Mouse (Mus musculus): ENCODE measurements around the gene Asb7. TPM values are rescaled to one million over a fixed set of nuclear protein-coding genes. Genes with fewer than 3 reads are reported as not detected.

Gene Asb7
- polyA plus RNA-seq, 1 experiment from 2014 or later: 6.1 TPM

GRCm38 (mm10) chr7:66649181-66649580 lies 40.2 kb downstream of the Asb7 start:
- ATAC-seq (no peak), DNase-seq (ENCODE audit: low spot score) (no peak)
- H3K27ac ChIP-seq (ENCODE audit: low read length): no peak overlapping the region
- 0 out of 2 replicates have a peak, but pooled peaks cover 3% of the 10 kb centered on the region for H3K36me3 ChIP-seq (ENCODE audit: insufficient read depth, low read length)
- 66% methylated on average over 2 of the region's 2 CpGs for WGBS
- no peaks in the 10 kb centered on the region for H3K9me3 ChIP-seq (ENCODE audit: low read length)
- no peak overlapping the region for H3K4me3 ChIP-seq (ENCODE audit: low read depth, low read length)
- no peak overlapping the region for H3K9ac ChIP-seq (replicated peaks; ENCODE audit: low read depth)
- no peaks in the 10 kb centered on the region for H3K27me3 ChIP-seq (replicated peaks; ENCODE audit: insufficient read depth, low read length)
- no peaks in the 10 kb centered on the region for H3K4me1 ChIP-seq (ENCODE audit: insufficient read depth, low read depth, low read length)
- no peak overlapping the region for H3K4me2 ChIP-seq (replicated peaks; ENCODE audit: low read depth, low read length)
- no peak for TF ChIP-seq CTCF (IDR thresholded peaks at IDR 0.05)
- TF ChIP-seq EP300 (IDR thresholded peaks at IDR 0.05): no peak

DNA sequence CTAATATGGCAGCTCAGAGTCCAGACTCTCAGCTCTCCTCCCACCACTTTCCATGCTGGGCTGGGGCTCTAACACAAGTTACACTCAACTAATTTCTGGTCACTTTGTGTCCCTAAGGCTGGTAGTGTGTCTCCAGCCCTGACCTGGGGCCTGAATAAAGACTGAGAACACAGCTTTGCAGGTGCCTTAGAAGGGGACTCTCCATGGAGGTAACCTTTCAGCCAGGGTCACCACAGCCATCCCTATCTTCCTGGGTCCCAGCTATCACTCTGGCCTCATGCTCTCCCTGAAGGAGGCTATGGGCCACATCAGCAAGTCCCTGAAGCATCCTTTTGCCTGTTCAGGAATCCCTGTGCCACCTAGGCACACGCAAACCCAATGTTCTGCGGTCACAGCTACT lies 43.7 kb downstream of the Asb7 start:
- Histone ChIP-seq H3K36me3 (ENCODE audit: insufficient read depth, low read length) (0 out of 2 replicates have a peak, but pooled peaks cover 3% of the 10 kb centered on the region), H3K27me3 (replicated peaks; ENCODE audit: insufficient read depth, low read length) (no peaks in the 10 kb centered on the region), H3K4me2 (replicated peaks; ENCODE audit: low read depth, low read length) (no peak overlapping the region), H3K4me1 (ENCODE audit: insufficient read depth, low read depth, low read length) (no peaks in the 10 kb centered on the region), H3K27ac (ENCODE audit: low read length) (no peak overlapping the region), H3K9me3 (ENCODE audit: low read length) (no peaks in the 10 kb centered on the region), H3K4me3 (ENCODE audit: low read depth, low read length) (no peak overlapping the region), H3K9ac (replicated peaks; ENCODE audit: low read depth) (no peak overlapping the region)
- no peak for ATAC-seq
- no peak for DNase-seq (ENCODE audit: low spot score)
- 100% methylated on average over 2 of the region's 2 CpGs for WGBS
- no peak for TF ChIP-seq EP300 (IDR thresholded peaks at IDR 0.05)
- TF ChIP-seq CTCF (IDR thresholded peaks at IDR 0.05): no peak

GRCm38 (mm10) chr7:66633351-66633750 lies 56.0 kb downstream of the Asb7 start:
- H3K4me1 ChIP-seq (ENCODE audit: insufficient read depth, low read depth, low read length): no peaks in the 10 kb centered on the region
- H3K9me3 ChIP-seq (ENCODE audit: low read length): no peaks in the 10 kb centered on the region
- ATAC-seq (no peak; the same call in 1 of the 2 replicates), DNase-seq (ENCODE audit: low spot score) (peak; percentile 10)
- H3K36me3 ChIP-seq (ENCODE audit: insufficient read depth, low read length): no peaks in the 10 kb centered on the region
- no peak overlapping the region for H3K4me3 ChIP-seq (ENCODE audit: low read depth, low read length)
- H3K27me3 ChIP-seq (replicated peaks; ENCODE audit: insufficient read depth, low read length): no peaks in the 10 kb centered on the region
- H3K4me2 ChIP-seq (replicated peaks; ENCODE audit: low read depth, low read length): no peak overlapping the region
- 54% methylated on average over 6 of the region's 6 CpGs for WGBS
- TF ChIP-seq EP300 (IDR thresholded peaks at IDR 0.05): no peak
- TF ChIP-seq CTCF (IDR thresholded peaks at IDR 0.05): no peak
- no peak overlapping the region for H3K9ac ChIP-seq (replicated peaks; ENCODE audit: low read depth)
- H3K27ac ChIP-seq (ENCODE audit: low read length): no peak overlapping the region

- 69% methylated on average over 15 of the region's 15 CpGs for WGBS
- DNase-seq (ENCODE audit: low spot score): no peak
These were observed 59.1 kb downstream of the Asb7 start for GRCm38 (mm10) chr7:66630154-66630800.

GRCm38 (mm10) chr7:66629419-66629818 lies 60.0 kb downstream of the Asb7 start:
- TF ChIP-seq EP300 (IDR thresholded peaks at IDR 0.05): no peak
- TF ChIP-seq CTCF (IDR thresholded peaks at IDR 0.05): no peak
- Histone ChIP-seq H3K27ac (ENCODE audit: low read length) (no peak overlapping the region), H3K4me1 (ENCODE audit: insufficient read depth, low read depth, low read length) (no peaks in the 10 kb centered on the region), H3K9ac (replicated peaks; ENCODE audit: low read depth) (no peak overlapping the region), H3K9me3 (ENCODE audit: low read length) (no peaks in the 10 kb centered on the region), H3K4me2 (replicated peaks; ENCODE audit: low read depth, low read length) (no peak overlapping the region), H3K27me3 (replicated peaks; ENCODE audit: insufficient read depth, low read length) (no peaks in the 10 kb centered on the region), H3K4me3 (ENCODE audit: low read depth, low read length) (no peak overlapping the region), H3K36me3 (ENCODE audit: insufficient read depth, low read length) (no peaks in the 10 kb centered on the region)
- ATAC-seq: no peak
- DNase-seq (ENCODE audit: low spot score): no peak
- WGBS: 74% methylated on average over 4 of the region's 4 CpGs

More at GRCm38 (mm10) chr7:66630154-66630800, 59.1 kb downstream of the Asb7 start:
- Histone ChIP-seq H3K27me3 (replicated peaks; ENCODE audit: insufficient read depth, low read length) (no peaks in the 10 kb centered on the region), H3K4me2 (replicated peaks; ENCODE audit: low read depth, low read length) (no peak overlapping the region), H3K4me3 (ENCODE audit: low read depth, low read length) (no peak overlapping the region), H3K27ac (ENCODE audit: low read length) (no peak overlapping the region), H3K9me3 (ENCODE audit: low read length) (no peaks in the 10 kb centered on the region), H3K36me3 (ENCODE audit: insufficient read depth, low read length) (no peaks in the 10 kb centered on the region), H3K4me1 (ENCODE audit: insufficient read depth, low read depth, low read length) (no peaks in the 10 kb centered on the region), H3K9ac (replicated peaks; ENCODE audit: low read depth) (no peak overlapping the region)
- TF ChIP-seq CTCF (IDR thresholded peaks at IDR 0.05): no peak
- TF ChIP-seq EP300 (IDR thresholded peaks at IDR 0.05): no peak
- no peak for ATAC-seq

GRCm38 (mm10) chr7:66623436-66623835 lies 66.0 kb downstream of the Asb7 start:
- no peaks in the 10 kb centered on the region for H3K27me3 ChIP-seq (replicated peaks; ENCODE audit: insufficient read depth, low read length)
- H3K4me3 ChIP-seq (ENCODE audit: low read depth, low read length): no peak overlapping the region
- H3K27ac ChIP-seq (ENCODE audit: low read length): peak overlapping the region; percentile 62
- H3K36me3 ChIP-seq (ENCODE audit: insufficient read depth, low read length): no peaks in the 10 kb centered on the region
- H3K9ac ChIP-seq (replicated peaks; ENCODE audit: low read depth): no peak overlapping the region
- ATAC-seq (peak; percentile 87), DNase-seq (ENCODE audit: low spot score) (peak; percentile 91)
- H3K4me1 ChIP-seq (ENCODE audit: insufficient read depth, low read depth, low read length): no peaks in the 10 kb centered on the region
- WGBS: 23% methylated on average over 3 of the region's 3 CpGs
- no peak overlapping the region for H3K4me2 ChIP-seq (replicated peaks; ENCODE audit: low read depth, low read length)
- H3K9me3 ChIP-seq (ENCODE audit: low read length): no peaks in the 10 kb centered on the region
- TF ChIP-seq CTCF (IDR thresholded peaks at IDR 0.05) (no peak), EP300 (IDR thresholded peaks at IDR 0.05) (peak; percentile 87)
